Mouse (Mus musculus) gastrocnemius, postnatal 10 days (tissue): ENCODE results near the gene Spatc1l. TPM values are rescaled to one million over a fixed set of nuclear protein-coding genes. Genes with fewer than 3 reads are reported as not detected.
A peak's percentile ranks its signal among the peaks of the same experiment; 100 is the strongest.

Experiments used
- DNase-seq: peaks from one replicate; pipeline ENCODE4 v3.0.0; 2021; ENCODE audit warnings: mixed read lengths
- long read RNA-seq, 2 experiments: library from polyadenylated mRNA; stranded (forward); transcript quantifications; one replicate each; pipeline ENCODE4 v2.0.0; 2021
- total RNA-seq, 2 experiments: library from RNA; stranded (reverse); gene quantifications; 2 replicates each; pipeline ENCODE4 v1.2.3; 2021

Gene Spatc1l
- total RNA-seq: not detected
- long read RNA-seq, experiment 1: 0 reads
- long read RNA-seq, experiment 2: 0 reads

GRCm38 (mm10) chr10:76561972-76562371 is at the start of gene Spatc1l:
Spatc1l (plus strand) TSS chr10:76562272.
- DNase-seq: no peak

DNA sequence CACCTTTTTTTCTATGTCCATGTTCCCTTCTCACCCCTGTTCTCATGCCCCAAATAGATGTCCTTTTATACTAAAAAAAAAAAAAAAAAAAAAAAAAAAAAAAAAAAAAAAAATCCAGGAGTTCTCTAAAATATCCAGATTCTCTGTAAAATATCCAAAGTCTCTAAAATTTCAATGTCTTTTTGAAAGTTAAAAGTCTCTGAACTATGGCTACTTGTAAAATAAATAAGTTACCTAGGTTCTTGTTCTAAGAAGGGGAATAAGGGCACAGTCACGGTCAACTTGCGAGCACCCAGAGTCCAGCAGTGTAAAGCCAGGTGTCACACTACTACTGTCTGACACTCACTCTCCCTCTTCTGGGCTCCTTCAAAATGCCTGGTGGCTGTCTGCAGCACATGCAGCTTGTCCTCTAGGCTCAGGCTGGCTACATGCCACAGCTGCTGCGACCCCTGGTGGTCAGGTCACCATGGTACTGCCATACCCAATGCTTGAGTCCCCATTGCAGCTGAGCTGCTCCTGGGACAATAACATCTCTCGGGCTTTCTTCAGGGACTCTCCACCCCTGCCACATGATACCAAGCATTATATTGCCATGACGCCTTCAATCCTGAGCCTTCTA is 49.0 kb upstream of the Spatc1l start:
- DNase-seq: peak; percentile 91

DNA sequence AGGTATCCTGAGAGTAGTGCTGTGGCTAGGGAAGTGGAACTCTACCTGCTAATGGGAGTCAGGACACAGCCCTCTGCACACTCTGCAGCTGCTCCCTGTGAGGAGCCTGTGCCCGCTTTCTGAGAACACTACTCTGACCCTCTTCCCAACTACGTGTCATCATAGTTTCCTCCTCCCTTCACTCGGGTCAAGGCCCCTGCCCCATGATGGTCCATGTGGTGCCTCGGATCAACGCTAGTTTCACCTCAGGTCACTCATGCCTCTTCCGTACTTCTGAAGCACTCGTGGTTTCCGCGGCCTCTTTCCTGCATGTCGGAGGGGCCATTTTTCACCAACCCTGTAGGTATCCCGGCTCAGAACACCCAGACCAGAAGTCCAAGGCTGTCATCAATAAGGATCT is 31.1 kb upstream of the Spatc1l start:
- DNase-seq: peak; percentile 14

- DNase-seq: peak; percentile 94
These were observed 30.7 kb upstream of the Spatc1l start, which contains the start of gene Lss for GRCm38 (mm10) chr10:76531375-76531774. Lss (plus strand) TSS chr10:76531588.

DNA sequence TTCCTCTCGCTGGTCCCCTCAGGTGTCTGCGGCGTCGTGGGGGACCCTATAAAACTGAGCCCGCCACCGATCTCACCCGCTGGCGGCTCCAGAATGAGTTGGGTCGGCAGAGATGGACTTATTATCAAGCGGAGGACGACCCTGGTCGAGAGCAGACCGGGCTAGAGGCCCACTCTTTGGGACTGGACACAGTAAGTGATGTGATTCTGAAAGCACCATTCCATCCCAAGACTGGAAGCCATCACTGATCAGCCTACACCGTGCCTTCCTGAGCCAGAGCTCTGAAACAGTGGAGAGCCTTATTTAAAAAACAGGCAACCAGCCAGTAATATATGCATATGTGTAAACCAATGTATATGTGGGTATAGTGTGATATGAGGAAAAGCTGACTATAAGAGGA is 30.2 kb upstream of the Spatc1l start:
- no peak for DNase-seq

DNA sequence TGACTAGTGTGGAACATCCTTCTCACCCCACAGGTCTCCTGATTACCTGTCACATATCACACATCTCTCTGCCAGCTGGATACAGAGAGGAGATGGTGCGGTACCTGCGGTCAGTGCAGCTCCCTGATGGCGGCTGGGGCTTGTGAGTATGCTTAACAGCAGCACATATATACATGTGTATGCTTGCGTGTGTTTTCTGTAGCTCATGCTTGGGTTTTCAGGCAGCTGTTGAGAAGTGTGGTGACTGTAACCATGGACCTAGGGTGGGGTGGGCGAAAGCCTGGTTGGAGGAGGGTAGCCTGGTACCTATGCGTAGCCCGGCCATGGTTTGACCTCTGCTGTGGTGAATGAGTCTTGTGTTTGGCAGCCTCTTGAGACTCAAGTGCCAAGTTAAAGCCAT is 26.5 kb upstream of the Spatc1l start:
- no peak for DNase-seq

DNA sequence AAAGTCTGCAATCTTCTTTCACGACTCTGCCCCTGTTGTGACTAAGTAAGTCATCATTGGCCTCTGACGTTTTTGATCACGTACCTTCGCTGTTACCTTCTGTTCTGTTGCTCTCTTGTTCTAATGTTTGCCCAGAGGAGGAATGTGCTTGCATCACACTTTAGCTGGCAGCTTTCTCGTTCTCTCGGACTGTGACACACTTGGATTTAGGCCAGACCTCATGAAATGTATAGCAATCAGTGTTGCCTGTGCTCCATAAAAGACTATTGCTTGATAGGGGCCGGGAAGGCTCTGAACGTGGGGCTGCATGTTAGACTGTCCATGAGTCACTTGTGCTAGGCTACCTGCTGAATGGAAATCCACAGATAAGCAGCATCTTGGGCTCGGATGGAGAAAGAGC is 24.5 kb upstream of the Spatc1l start:
- DNase-seq: no peak

DNA sequence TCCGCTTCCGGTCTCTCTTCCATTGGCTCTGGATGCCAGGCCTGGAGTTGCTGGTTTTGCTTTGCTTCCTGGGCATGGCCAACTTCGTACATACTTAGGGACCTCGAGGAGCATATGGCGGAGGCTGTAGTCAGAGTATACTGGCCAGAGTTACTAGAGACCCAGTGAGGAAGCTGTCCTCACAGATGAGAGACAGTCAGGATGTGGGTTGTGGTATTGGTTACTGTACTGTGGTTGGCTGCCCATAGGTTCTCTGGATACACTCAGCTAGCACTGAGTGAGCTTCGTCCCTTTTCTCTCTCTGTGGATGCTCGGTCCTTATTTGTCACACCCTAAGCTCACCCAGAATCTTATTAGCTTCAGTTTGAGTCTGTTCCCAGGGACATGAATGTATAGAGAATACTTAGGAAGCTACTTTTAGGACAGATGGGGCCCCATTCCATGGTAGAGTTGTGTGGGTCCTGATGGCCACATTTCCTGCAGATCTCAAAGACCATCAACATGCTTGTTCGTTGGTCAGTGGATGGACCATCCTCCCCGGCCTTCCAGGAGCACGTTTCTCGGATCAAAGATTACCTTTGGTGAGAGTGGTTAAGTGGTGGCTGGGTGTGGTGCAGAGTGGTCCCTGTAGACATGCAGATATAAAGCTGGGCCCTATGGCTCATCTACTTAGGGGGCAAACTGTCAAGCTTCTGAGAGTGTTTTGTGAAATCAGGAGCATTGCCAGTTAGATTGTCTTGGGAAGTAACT is 20.6 kb upstream of the Spatc1l start:
- DNase-seq: no peak

- no peak for DNase-seq
These were observed 19.3 kb upstream of the Spatc1l start for GRCm38 (mm10) chr10:76542636-76543375.

DNA sequence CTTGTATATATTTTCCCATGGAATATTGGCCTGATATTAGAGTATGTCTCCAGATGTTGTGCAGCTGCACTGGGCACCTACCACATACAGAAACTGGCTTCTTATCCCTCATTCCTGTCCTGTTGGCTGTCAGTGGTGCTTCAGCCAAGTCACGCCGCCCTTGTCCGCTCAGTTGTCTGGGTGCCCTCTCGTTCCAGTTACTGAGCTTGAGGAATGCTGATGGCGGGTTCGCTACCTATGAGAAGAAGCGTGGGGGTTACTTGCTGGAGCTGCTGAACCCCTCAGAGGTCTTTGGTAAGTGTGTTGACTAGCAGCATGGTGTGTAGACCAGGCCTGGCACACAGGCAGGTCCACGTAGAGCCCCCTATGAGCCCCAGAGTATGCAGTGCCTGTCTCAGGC is 15.5 kb upstream of the Spatc1l start:
- DNase-seq: no peak

- DNase-seq: no peak
These were observed 13.9 kb upstream of the Spatc1l start for GRCm38 (mm10) chr10:76548218-76548617.

DNA sequence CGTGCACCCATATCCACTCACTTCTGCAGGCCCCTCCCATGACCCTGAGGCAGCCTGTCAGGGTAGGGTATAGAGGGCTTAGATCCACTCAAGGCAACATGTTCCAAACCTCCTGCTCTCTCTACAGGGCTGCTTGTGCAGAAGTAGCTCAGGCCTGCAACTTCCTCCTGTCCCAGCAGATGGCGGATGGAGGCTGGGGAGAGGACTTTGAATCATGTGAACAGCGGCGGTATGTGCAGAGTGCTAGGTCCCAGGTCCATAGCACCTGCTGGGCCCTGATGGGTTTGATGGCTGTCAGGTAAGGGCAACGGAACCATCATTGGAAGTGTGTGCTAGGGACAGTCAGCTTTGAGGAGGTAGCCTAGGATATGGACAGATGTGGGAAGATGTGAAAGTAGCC is 11.6 kb upstream of the Spatc1l start:
- DNase-seq: no peak

DNA sequence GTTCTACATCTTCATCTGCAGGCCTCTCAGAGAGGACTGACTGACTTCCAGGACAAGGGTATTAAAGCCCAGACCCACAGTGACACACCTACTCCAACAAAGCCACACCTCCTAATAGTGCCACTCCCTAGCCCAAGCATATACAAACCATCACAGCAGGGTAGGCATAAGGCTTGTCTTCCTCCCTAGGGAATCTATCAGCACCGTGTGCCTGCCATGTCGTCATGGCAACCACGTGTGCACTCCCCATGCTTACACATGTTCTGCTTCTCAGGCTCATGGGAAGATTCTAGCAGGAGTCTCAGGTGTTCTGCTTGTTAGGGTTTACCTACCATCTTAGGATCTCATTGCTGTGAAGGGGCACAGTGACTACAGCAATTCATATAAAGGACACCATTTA is 10.5 kb upstream of the Spatc1l start:
- no peak for DNase-seq

- DNase-seq: no peak
These were observed 8.0 kb upstream of the Spatc1l start for GRCm38 (mm10) chr10:76554061-76554460.

DNA sequence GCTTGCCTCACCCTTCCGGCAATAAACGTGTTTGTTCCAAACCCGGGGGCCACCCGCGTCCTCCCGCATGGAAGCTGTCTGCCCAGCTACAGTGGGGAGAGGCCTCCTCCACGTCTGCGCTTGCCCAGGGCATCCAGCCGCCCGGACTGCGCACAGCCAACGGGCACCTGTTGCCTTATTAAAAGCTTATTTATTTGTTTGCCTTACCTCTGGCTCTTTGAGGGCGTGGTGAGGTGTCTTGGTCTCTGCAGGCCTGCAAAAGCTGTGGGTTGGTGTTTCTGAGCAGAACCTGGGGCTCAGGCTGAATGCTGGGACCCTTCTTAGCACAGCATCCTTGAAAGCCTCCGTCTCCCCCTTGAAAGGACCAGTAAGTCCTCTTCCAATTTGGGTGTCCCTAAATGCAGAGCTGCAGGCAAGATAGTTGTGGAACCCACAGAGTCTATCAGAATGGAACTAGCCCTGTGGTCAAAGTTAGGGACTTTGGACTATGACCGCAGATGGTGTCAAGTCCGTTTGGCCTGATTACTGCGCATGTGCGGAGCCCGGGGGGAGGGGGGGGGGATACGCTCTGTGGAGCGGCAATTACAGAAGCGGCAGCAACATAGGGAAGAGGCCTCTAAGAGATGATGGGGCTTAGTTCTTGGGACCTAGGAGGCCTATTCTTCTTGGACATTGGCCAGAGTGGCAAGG is 8.1 kb downstream of the Spatc1l start:
- DNase-seq: no peak

DNA sequence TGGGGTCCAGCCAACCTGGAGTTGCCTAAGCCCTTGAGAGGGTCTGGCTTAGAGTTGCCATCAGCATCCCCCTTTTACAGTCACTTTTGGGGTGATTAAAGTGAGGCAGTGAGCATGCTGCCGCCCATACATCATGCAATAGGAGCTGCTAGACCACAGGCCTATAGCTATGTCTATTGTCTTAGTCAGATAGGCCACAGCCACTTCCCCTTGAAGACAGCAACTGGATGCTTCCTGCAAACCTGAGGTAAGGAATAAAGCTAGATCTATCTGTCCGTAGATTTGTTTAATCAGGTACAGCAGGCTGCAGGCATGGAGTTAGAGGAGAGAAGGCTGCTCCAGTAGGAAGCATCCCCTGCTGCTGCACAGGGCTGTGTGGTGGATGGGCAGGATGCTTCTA is 9.0 kb downstream of the Spatc1l start:
- DNase-seq: no peak

GRCm38 (mm10) chr10:76572151-76572550 is 10.1 kb downstream of the Spatc1l start:
- no peak for DNase-seq

DNA sequence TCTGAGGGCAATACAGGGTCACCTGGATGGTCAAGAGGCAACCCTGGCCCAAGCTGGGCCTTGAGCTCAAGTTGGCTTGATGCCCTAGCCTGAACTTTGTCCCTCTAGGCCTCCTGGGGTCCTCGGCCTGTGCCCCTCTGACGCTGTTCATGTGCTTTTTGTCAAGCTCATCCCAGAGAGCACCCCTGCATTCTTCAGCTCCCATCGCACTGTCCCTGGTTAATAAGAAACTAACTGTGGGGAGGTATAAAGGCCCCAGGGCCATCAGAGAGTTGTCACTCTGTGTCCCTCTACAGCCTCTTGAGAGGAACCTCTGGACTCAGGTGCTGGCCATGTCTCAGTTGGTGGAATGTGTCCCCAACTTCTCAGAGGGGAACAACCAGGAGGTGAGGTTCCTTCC is 13.3 kb downstream of the Spatc1l start, which contains the start of gene Ftcd:
Gene Ftcd, plus strand, starts transcription at position 275 of the 400 bp plus-strand sequence.
- no peak for DNase-seq

GRCm38 (mm10) chr10:76576920-76577319 is 14.8 kb downstream of the Spatc1l start:
- no peak for DNase-seq

DNA sequence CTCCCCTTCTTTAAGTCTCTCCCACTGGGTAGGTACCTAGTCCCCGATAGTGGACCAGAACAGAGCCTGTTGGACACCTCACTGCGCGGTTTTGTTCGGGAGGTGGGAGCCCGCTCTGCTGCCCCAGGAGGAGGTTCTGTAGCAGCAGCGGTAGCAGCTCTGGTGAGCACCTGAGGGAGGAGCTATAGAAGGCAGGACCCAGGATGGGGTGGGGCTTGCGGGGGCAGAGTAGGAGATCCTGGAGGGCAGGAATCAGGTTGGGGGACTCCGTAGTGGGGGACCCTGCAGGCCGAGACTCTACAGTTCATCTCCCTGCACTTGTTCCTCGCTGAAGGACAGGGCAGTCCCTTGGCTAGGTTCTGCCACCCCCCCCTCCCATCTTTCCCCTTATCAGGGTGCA is 22.1 kb downstream of the Spatc1l start:
- no peak for DNase-seq

DNA sequence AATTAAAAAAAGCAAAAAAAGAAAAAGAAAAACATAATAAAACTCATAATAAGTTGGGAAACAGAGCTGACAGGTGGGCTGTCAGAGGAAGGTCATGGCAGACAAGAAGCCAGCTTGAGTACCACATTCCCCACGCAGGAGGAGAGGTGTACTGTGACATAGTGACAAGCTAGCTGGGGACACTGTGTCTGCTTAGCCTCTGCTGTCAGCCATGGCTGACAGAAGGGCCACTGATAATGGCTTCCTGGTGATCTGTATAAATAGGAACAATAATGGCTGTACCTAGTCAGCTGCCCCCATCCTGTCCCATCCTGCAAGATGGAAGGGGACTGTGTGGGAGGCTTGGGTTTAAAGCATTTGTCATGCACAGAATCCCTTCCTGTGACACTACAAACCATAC is 24.1 kb downstream of the Spatc1l start:
- no peak for DNase-seq

- no peak for DNase-seq
These were observed 28.1 kb downstream of the Spatc1l start for GRCm38 (mm10) chr10:76590197-76590596.

DNA sequence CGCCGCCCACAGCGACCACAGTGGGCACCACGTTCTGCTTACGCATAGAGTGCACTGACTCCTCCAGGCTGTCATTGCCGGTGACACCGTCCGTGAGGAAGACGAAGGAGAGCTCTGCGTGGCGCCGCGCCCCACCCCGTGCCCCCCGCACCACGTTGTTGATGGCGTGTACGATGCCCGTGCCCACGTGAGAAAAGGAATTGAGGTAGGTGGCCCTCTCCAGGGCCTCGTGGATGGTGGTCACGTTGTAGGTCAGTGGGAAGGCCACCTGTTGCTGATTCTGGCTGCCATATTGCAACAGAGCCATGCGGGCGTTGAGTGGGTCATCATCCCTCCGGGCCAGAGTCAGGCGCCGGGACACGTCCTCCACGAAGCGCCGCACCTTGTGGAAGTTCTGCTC is 34.3 kb downstream of the Spatc1l start:
- DNase-seq: no peak
